Mouse (Mus musculus) left cerebral cortex, postnatal 25 days (tissue): ENCODE measurements at regions not wholly inside any gene's neighbourhood (a gene's known extent, or its start where the extent isn't known, plus 50 kb on each side); places are given as distances from the start of the nearest gene placed in this dataset.

Experiments used
- DNase-seq, 2 experiments: peaks; one replicate each; pipeline ENCODE4 v3.0.0; 2022; ENCODE audit warnings: low spot score in 2 of 2, mixed read lengths in 1 of 2
- intact Hi-C: fragments of 180-260 bp; cut with DNase I; formaldehyde crosslinking; loops from one replicate; pipeline ENCODE4 v1.15.1; 2025

DNA sequence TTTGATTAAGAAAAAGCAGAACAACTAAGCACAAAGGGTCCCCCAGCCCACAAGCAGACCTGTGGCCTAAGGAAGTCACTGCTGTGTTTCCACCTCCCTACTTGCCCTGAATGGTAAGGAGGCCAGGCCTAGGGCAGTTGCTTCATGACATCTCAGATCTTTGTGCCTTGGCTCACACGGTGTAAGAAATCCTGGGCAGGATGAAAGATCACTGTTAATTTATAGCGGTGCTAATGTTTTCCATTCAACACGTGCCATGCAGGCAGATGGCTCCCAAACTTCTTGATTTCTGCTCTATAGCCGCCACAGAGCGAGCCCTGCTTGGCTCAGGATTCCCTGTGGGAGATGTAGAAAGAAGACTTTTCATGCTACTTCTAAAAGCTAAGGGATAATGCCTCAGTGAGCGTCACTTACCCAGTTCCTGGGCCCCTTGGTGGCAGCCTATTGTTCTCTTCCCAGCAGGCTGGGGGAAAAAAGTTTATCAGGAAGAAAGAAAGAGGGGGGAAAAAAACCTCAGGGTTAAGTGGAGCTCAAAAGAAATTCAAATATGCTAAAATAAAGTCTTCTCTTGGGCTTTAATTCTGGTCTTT lies 327.4 kb downstream of the Adgrl2 start:
- intact Hi-C loops, result no loop called here
- DNase-seq, result no peak

DNA sequence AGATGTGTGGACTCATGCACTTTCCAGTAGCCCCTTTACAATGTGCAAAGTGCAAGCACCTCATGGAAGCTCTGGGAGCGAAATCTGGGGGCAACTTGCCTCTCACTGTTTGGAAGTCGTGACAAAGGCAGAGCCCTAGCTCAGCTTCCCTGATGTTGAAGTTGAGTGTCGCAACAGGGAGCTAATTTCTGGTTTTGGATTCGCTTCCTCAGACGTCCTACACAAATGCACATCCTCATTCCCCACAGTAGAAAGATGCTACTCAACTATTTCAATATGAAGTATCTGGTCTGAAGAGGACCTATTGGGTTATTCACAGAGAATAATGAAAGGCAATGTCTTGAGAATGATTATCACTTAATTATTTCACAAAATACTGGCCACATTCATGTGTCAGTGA lies 331.3 kb downstream of the Adgrl2 start:
- DNase-seq, result no peak
- intact Hi-C loops, result no loop called here

DNA sequence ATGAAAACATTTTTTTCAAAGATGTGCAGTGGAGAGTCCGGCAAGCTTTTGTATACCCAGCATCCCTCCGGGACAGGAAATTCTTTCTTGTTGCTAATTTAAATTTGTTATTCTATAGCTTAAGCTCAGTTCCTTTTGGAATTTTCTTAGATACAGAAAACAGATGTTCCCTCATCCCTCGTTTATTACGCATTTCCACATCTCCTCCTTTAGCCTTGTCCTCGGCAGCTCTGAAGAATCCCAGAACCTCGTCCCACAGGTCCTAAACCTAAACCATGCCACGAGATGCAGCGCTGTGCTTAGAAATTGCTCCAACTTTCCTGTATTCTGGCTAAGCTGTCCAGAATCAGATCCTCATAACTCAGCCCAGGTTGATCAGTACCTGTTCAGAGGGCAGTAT lies 332.0 kb downstream of the Adgrl2 start:
- no peak for DNase-seq
- intact Hi-C loops, result no loop called here

DNA sequence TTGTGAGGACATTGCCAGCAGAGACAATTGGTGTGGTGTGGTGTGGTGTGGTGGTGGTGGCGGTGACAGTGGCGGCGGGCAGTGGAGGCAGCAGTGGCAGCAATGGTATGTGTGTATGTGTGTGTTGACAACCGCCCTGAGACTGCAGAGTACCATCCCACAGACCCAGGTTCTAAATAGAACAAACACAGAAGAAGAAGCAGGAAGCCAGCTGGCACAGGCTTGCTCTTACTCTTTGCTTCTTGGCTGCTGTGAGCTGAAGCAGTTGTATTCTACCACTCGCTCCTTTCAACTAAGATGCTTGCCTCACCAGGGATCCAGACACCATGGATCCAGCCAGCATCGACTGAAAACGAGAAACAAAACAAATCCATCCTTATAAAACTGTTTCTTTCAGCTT lies 334.2 kb downstream of the Adgrl2 start:
- peak; percentile 36 to 82 for DNase-seq
- intact Hi-C loops, result no loop called here

DNA sequence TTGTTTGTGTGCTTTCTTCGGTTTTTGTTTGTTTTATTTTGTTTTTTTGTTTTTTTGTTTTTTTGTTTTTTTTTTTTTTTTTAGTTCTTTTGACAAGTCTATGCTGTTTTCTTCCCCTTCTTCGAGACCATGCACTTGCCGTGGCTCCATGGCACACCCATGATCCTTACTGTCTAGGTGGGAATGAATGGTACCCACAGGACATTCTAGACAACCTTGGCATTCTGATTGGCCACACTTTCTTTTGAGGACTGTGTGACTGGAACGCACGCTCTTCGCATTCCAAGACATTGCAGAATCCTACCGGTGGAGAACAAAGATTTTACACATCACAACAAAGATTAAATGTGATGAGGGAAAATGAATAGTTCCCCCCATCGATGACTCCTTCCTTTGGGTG lies 340.1 kb downstream of the Adgrl2 start:
- no peak for DNase-seq
- intact Hi-C loops, result no loop called here

DNA sequence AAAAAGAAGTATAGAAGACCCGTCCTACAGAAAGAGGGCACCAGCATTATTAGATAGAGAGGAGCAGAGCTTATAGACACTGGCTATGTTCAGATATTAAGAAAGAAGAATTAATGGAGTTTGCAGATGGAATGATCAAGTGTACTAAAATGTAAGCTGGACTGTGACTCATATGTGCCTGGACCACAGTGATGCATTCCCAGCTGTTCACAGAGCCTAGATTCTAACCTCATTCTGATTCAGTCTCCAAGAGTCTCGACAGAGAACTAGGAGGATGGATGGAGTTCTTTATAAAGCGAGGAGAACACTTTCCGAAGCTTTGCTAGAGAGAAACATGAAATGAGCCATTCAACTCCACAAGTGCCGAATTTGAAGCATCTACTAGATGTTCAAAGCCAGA lies 345.4 kb downstream of the Adgrl2 start:
- DNase-seq, result no peak
- intact Hi-C loops, result no loop called here

DNA sequence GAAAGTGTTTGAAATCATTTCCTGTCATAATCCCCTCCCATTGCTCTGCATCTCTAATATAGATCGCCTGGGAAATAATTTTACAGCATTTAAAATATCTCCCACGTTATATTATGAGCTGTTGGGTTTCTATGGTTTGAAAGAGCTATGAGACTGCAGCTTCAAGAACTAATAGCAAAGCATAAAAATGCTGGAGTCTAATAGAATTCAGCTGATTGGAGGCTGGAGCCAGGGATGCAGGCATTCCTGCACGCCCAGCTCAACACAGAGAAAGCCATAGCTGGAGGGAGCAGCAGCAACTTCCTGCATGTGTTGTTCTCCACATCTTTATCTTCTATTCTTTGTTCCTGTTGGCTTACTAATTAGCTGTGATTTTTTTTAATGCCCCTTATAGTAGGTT lies 348.8 kb downstream of the Adgrl2 start:
- DNase-seq, result no peak
- intact Hi-C loops, result no loop called here

DNA sequence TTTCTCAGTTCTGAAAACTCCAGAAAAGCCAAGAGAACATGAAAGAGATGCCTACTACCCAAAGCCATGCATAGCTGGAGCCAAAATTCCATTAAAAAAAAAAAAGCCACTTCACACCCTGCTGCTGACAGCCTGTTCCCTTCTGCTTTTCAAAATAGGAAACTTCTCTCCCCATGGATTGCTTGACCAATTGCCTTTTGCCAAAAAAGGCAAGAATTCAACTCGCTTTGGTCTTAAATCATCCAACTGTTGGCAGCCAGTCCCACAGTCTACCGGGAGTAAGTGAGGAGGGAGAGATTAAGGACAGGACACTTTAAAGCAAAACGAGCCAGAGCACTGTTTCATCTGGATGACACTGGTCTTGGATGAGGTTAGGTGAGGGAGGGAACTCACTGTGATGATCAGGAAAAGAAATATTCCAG lies 349.7 kb downstream of the Adgrl2 start:
- DNase-seq, result peak in 1 of 2 experiments; percentile 8

DNA sequence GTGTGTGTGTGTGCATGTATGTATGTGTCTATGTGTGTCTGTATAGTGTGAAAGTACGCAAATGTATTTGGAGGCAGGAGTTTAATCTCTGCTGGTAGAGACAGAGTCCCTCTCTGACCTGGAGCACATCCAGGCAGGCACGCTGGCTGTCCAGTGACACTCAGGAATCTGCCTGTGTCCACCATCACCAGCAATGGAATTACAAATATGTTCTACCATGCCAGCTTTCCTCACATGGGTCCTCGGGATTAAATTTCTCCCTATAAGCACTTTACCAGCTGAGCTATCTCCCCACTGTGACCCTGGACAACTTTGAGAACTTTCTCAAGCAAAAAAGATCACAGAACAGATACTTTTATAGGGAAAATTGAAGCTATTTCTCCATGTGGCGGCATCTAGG lies 355.3 kb downstream of the Adgrl2 start:
- intact Hi-C loops, result no loop called here
- no peak for DNase-seq

More for the DNA sequence above, 349.7 kb downstream of the Adgrl2 start:
- intact Hi-C loops, result no loop called here

- intact Hi-C loops, result no loop called here
- DNase-seq, result no peak
These were observed 356.0 kb downstream of the Adgrl2 start for GRCm38 (mm10) chr3:148634352-148634751.

DNA sequence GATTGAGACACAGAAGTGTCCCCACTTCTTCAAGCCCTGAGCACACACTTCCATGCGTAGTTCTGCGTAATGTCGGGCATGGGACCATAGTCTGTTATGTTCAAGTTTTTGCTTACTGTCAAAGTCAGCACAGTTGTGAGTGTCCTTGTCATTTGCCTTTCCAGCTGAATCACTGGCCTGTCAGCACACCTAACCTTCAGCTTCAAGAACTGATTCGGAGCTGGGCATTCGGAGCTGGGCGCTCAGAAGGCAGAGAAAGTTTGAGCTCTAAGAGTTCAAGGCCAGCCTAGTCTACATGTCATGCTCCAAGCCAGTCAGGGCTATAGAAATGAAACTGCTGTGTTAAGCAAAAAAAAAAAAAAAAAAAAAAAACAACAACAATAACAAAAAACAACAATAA lies 357.1 kb downstream of the Adgrl2 start:
- DNase-seq, result no peak
- intact Hi-C loops, result no loop called here

GRCm38 (mm10) chr3:148632449-148632848 lies 357.9 kb downstream of the Adgrl2 start:
- no peak for DNase-seq
- intact Hi-C loops, result no loop called here

- intact Hi-C loops, result no loop called here
- DNase-seq, result no peak
These were observed 358.8 kb downstream of the Adgrl2 start for GRCm38 (mm10) chr3:148631415-148632192.

- intact Hi-C loops, result no loop called here
- no peak for DNase-seq
These were observed 359.5 kb downstream of the Adgrl2 start for GRCm38 (mm10) chr3:148630865-148631264.

DNA sequence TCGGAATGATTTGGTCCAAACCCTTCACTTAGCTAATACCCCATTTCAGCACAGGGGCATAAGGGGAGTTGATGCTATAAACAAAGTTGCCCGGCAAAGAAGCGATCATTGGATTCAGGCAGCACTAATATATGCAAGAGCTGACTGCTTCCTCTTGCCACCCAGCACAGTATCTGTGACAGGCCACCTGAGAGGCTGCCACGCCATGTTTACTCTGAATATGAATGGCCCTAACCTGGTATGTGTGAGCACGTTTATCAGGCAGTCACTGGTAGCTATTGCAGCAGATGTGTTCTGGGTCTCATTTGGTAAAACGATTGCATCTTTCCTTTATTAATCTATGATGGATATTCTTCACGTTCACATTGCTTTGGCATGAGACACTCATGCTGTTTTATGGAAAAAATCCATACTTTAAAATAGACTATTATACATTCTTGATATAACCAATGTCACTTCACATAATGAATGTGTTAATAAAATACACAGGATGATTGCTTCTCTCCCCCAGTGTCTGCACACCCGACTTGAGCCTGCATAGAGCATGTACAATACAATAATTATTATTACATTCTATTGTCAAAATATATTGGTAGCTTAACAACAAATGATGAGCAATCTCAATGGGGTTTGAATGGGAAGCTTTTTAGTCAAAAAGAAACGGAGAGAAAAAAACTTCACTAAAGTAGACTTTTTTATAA lies 375.2 kb downstream of the Adgrl2 start:
- intact Hi-C loops, result no loop called here
- DNase-seq, result no peak

DNA sequence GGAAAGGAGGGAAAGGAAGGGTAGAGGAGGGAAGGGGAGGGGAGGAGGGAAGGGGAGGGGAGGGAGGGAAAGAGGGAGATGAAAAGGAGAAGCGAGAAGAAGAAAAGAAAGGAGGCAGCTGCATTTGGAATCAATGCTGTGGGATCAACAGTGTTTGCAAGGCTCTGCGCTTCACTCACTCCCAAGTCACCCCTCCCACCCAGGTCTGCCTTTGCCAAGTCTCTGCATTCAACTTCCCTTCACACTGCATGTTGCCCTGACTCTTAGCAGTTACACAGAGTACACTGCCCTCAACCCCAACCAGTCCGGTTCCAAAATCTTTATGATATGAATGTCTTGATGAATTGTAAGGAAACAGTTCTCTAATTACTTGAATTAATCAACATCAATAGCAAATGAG lies 376.9 kb downstream of the Adgrl2 start:
- intact Hi-C loops, result no loop called here
- no peak for DNase-seq

DNA sequence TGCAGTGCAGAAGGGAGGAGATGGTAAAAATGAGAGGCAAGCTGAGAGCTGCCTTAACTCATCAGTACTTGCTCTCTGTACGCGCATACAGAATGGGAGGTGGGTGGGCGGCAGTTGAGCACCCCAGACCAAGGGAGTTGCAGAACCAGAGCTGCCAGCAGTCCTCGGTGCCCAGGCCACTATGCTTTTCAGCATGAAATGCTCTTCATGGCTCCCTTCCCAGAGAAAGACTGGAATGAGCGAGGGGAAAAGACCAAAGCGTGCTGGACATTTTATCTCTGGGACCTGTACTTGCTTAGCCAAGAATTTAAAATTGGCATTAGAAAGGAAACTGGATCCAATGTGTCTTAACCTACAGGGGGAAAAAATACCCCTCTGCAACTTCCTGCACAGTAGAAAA lies 387.1 kb downstream of the Adgrl2 start:
- intact Hi-C loops, result no loop called here
- DNase-seq, result no peak

- DNase-seq, result no peak
- intact Hi-C loops, result no loop called here
These were observed 387.6 kb downstream of the Adgrl2 start for GRCm38 (mm10) chr3:148602730-148603255.

- no peak for DNase-seq
- intact Hi-C loops, result no loop called here
These were observed 394.8 kb downstream of the Adgrl2 start for GRCm38 (mm10) chr3:148595561-148595960.

DNA sequence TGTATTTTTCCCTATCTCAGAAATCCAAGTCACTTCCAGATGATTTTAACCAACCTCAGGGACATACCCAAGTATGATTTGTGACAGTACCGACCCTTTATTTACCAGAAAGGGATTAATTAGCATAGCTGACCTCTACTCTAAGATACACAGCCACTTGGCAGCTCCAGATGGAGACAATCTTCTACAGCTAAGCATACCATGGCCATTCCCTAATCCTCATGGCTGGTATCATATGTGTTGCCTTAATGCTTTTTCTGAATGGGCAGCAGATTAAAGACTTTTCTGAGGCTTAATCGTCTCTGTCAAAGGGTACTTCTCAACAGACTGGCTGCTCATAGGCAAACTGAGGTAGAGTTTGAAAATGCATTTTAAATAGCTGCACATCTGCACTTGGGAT lies 400.8 kb downstream of the Adgrl2 start:
- intact Hi-C loops, result no loop called here
- no peak for DNase-seq

DNA sequence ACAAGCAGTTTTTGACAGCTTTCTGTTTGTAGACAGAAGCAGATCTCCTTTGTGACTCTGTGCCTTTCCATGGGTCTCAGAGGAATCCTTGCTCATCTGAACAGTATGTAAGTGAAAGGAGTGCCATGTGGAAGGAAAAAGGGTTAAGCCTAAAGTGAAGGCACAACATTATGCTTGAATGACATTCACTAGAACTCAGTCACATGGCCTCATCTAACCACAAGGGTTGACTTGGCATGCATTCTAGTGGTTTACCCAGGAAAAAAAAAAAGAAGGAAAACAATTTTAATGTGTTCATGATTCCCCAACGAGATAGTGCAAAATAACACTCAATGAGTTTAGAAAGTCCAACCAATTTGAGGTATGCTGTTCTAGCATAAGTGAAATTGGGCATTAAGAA lies 414.6 kb downstream of the Adgrl2 start:
- intact Hi-C loops, result no loop called here
- no peak for DNase-seq
